Mouse (Mus musculus) B cell, adult 2 months (primary cell): ENCODE measurements around the gene Wdr86.

ENCODE experiments used
- DNase-seq, 2 experiments: peaks; one replicate each; pipeline ENCODE4 v3.0.0; 2022

Wdr86 gene

DNA sequence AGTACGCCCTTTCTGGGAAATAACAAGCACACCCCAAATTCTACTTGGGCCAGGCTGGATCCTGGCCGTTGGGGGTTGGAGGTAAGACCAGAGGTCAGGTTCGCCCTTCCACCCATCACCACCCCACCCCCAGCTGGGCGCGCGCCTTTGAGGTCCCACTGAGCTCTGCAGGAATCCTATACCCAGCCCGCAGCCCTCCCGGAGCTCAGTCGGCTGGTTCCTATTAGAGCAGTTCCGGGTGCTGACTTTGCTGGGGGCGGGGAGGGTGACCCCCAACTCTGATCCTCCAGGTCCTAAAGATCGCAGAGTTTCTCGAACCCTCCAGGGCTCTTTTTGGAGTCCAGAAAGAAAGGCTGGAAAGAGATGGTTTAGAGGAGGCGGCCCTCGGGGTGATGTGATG is 459 bp upstream of the Wdr86 start:
- DNase-seq: no peak

- no peak for DNase-seq
Measured at GRCm38 (mm10) chr5:24729797-24730487, 585 bp downstream of the Wdr86 start.

GRCm38 (mm10) chr5:24726901-24727836 is 3.4 kb downstream of the Wdr86 start:
- DNase-seq: no peak

DNA sequence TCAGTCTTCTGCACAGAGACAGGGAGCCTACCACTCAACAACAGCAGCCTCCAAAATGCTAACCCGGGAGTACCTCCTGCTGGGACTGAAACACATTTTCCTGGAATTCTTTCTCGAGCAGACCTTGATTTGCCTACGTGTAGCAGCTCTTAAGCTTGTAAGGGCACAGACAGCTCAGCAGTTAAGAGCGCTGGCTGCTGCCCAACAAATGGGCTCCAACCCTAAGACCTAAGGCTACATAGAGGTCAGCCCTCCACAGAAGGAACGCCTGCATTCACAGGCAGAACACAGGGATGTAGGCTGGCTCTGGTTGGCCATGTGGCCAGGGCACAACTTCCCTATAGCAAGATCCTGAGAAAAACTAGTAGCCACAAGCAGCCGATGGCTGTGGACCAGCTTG is 4.6 kb downstream of the Wdr86 start:
- no peak for DNase-seq

GRCm38 (mm10) chr5:24724805-24725204 is 5.7 kb downstream of the Wdr86 start:
- no peak for DNase-seq

- DNase-seq: no peak
Measured at GRCm38 (mm10) chr5:24724270-24724634, 6.3 kb downstream of the Wdr86 start.

- no peak for DNase-seq
Measured at GRCm38 (mm10) chr5:24723527-24724269, 6.8 kb downstream of the Wdr86 start.

GRCm38 (mm10) chr5:24719852-24720251 is 10.7 kb downstream of the Wdr86 start:
- DNase-seq: no peak

- no peak for DNase-seq
Measured at GRCm38 (mm10) chr5:24718076-24718475, 12.5 kb downstream of the Wdr86 start.

GRCm38 (mm10) chr5:24713987-24714386 is 16.5 kb downstream of the Wdr86 start:
- no peak for DNase-seq

DNA sequence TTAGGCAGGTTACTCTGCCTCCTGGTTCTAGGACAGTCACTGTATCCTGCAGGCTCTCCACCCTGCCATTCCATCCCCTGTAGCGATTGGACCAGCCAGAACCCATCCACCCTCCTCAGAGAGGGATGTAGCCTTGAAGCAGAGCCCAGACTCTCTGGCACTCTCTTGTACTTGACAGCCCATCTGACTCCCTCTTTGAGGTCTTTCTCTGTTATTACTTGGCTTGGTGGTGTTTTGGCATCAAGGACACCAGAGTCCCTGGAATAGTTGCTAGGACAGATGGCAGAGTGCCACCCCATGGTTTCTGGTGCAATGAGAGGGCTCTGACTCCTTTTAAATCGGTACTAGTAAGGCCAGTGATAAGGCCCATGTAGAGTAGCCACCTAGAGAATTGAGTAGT is 17.3 kb downstream of the Wdr86 start:
- DNase-seq: no peak

DNA sequence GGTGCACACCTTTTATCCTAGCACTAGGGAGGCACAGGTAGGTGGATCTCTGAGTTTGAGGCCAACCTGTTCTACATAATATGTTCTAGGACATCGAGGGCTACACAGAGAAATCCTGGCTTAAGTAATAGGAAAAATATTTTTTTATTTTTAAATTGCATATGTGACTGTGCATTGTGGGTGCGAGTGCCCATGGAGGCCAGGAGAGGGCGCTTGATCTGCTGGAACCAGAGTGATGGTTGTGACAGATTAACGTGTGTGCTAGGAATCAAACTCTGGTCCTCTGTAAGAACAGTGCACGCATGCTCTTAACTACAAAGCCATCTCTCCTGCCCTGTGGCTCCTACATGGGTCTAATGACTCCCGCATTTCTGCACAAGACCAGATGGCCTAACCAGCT is 18.9 kb downstream of the Wdr86 start:
- DNase-seq: no peak

DNA sequence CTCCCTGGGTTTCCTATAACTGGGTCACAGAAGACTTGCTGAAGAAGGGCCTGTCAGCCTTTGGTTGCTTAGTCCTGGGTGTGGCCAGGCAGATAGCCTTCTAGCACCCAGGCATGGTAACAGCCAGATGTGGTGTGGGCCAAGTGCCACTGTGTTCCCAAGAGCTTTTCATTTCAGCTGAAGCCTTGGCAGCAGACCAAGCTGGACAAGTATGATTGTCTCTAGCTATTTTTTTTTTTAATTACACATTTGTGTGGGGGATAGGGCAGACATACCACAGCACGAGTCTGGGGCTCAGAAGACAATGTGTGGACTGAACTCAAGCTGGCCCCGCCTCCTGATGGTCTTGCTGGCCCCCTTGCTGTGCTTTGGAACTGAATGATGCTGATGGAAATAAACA is 20.6 kb downstream of the Wdr86 start:
- DNase-seq: no peak

DNA sequence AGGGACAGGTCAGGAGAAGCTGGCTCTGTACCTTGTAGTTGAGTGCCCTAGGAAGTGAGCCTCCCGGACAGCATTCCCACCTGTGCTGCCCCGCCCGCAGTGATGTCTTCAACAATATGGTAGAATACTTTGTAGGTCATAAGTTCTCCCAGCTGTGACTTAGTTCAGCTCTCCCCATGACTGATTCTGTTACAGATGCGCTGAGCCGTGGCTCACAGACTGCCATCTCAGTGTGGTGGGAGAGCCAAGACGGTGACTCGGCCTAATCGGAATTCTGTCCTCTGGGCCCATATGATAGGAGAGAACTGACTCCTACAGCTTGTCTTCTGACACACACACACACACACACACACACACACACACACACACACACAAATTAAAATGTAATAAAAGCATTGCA is 25.9 kb downstream of the Wdr86 start:
- no peak for DNase-seq

- DNase-seq: no peak
Measured at GRCm38 (mm10) chr5:24701271-24701670, 29.3 kb downstream of the Wdr86 start.

DNA sequence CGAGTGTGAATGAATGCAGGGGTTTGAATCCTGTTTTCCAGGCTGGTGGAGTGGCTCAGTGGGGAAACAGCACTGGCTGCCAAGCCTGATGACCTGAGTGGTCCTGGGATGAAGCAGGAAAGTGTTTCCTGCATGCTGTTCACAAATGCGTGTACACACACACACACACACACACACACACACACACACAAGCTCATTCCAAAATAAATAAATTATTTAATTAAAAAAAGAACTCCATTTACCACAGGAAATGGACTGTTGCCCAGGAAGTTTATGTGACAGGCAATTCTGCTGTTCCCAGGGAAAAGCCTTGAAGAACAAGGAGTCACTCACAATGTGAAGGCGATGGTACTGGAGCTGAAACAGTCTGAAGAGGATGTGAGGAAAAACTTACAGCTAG is 33.8 kb downstream of the Wdr86 start:
- no peak for DNase-seq

DNA sequence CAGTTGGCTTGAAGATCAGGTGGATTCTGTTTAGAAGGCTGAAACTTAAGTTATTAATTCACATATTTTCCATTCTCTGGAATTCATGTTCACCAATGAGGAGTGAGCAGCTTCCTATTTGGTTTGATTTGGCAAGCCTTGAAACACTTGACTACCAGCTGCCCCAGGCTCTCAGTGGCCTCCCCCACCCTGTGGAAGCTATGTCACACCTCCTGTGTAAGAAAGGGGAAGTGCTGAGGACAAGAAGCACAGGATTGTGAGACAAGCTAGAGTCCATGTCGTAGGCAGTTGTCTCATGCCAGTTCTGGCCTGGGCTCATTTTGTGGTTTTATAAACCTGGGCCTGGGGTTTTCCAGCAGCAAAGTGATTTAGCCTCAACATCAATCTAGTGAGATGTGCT is 42.8 kb downstream of the Wdr86 start:
- DNase-seq: peak; percentile 74 to 79

DNA sequence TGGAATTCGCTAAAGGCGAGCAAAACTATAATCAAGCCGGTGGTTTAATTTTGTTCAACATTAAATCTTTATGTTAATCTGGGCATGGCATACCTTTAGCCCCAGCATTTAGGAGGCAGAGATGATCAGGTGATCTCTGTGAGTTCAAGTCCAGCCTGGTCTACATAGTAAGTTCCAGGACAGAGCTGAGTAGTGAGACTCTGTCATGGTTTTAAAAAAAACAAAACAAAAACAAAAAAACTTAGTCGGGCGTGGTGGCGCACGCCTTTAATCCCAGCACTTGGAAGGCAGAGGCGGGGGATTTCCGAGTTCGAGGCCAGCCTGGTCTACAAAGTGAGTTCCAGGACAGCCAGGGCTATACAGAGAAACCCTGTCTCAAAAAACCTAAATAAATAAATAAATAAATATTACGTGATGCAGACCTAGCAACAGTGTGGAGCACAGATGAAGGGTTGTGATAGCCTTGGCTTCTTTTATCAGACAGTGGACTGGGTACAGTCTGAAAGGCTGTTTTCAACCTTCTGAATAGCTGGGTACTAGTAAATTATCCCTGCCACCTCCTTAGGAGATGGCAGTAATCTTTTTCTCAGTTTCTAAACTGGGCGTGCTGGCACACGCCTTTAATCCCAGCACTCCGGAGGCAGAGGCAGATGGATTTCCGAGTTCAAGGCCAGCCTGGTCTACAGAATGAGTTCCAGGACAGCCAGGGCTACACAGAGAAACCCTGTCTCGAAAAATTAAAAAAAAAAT is 43.7 kb downstream of the Wdr86 start:
- peak; percentile 25 to 32 for DNase-seq

DNA sequence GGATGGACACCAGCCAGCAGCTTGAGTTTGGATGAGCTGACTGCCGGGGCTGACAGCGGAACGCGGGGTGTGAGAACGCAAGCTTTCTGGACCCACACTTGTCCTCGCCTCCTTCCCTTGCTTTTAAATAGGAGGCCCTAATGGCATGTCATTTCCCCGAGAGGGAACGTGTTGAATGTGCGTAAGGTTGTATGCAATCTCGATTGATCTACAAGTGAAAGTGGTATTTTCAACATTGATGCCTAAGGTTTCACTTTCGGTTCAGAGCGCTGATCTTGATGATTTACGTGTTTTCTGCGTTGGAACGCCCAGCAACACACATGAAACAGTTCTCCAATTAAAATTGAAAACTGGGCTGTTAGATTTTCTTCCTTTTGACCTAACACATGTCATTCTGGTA is 44.4 kb downstream of the Wdr86 start:
- DNase-seq: peak in 1 of 2 experiments; percentile 71

DNA sequence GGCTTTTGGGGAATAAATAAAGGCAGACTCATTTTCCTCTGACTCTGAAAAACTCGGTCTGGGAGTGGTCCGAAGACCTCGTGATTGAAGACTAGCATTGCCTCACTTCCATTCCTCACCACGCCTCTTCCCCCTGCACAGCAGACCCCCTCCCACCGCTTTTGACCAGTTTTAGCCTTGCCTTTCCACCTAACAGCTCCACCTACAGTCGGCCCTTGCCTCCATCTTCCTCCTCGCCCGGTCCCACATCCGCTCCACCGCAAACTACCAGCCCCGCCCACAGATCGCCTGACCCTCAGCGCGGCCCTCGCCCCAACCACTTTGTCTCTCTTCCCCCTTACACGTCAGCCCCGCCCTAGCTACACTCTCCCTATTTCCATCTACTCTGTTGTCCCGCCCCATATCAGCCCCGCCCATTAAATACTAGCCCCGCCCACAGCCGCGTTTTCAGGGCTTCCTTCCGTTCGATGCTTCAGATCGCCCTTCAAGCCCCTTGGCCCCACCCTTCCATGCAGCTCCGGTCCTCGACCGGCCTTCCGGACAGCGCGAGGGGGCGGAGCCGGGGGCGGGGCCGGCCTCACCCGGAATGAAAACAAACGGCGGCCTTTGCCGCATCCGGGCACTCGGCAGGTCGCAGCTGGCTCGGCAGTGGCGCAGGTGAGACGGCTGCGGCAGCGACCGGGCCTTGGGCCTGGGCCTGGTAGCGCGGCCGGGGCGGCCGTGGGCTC is 45.0 kb downstream of the Wdr86 start, which contains the start of gene Nub1:
Nub1 (plus strand) TSS at position 167 of the 728 bp plus-strand sequence.
- DNase-seq: peak; percentile 99

DNA sequence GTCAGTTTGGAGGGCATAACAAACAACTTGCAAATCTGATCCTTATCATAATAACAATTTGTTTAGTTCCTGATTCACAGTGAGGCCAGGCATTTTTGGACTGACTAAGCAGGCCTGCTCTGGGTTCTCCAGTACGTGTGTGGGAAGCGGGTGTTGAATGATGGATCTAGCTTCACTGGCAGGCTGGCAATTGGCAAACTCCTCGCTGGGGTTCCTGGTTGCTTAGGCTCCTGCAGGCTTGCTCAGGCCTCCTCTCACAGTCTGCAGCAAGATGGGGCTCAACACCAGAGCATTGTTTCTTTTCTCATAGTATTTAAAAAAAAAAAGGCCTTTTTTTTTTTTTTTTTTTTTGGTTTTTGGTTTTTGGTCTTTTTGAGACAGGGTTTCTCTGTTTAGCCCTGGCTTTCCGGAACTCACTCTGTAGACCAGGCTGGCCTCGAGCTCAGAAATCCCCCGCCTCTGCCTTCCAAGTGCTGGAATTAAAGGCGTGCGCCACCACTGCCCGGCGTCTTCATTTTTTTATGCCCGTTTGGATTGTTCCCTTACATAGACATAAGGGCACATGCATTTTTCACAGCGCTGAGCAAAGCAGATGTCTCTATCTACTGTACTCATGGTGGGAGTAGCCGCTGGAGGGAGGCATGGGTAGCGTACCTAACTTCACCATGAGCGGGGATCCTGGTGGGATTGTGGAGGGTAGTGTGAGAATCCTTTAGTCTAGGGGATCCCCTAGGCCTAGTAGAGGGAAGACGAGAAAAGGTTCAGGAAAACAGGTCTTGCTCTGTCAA is 45.8 kb downstream of the Wdr86 start:
- DNase-seq: no peak
